Mouse (Mus musculus): ENCODE results near the gene Sirpa.

Gene Sirpa

DNA sequence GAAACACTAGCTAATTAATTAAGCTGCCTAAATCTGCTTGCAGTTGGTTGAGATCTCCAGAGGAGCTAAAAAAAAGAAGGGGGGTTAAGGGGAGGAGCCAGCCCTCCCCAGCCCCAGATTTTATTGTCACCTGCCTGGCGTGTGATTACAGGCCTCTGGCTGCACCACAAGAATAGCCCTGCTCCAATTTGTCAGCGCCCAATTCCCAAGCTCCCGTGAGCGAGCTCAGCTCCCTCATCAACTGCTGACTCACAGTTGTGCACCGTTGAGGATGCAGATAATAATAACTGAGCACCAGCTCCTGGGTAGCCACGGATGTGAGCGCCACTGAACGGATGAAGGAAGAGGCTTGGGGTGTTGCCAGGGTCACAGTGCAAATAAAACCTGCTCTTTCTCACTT is 13.6 kb downstream of the Sirpa start:
- DNase-seq (ENCODE audit: low spot score): no peak

DNA sequence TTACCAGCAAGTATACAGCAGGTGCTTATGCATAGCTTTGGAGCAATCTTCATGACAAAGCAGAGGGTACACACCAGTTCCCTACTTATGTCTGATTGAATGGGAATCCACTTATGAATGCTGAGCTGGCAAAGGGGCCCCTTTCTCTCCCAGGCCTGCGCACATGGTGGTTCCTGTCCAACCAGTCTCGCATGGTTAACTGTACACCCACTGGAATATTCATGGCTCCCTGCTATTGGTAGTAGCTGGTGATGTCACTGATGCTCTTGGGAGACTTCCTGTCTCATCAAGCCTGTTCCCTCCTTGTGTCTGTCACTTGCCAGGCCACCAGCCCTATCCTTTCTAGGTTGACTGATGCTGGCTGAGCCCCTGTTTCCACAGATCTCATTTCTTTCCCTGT is 14.3 kb downstream of the Sirpa start:
- DNase-seq (ENCODE audit: low spot score): no peak

DNA sequence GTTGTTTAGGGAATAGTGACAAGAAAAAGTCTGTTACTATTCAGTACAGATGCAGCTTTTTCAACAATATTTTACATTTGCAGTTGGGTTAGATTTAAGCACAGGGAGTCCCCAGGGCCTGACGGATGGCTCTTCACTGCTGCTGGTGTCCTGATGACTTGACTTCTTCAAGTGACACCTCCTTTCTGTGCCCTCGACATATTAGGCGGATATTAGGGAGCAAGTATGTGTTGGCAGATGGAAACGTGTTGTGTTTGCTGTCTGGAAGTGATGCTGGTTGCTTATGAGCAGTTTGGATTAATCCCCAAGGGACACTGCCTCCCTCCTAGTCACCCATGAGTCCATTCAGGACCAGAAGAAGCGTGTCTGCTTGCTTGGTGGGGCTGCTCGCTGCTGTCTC is 21.3 kb downstream of the Sirpa start:
- DNase-seq (ENCODE audit: low spot score): no peak

DNA sequence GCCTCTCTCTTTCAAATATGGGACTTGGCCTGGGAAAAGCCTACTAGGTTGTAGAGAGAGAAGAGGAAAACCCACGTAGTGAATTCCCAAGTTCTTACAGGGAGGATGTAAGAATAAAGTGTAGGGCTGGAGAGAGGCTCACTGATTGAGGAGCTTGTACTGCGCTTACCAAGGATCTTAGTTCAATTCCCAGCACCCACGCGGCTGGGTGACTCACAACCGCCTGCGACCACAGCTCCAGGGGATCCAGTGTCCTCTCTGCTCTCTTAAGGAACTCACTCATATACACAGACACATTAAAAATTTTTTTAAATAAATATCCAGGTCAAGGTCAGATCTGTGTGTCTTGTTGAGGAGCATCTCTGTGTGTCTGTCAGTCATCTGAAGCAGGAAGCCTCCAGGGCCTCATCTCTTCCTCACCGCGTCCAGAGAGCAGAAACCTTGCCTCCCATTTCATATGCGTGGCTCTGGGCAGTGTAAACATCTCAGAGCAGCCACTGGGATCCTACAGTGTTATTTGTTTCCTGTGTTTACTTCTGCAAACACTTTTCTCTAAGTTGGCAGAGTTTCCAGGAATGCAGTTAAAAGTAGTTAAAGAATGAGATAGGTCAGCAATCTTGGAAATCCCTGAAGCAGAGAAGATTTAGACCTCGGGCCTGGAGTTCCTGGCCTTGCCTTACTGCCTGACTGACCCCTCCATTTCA is 22.0 kb downstream of the Sirpa start:
- no peak for DNase-seq (ENCODE audit: low spot score)

- DNase-seq (ENCODE audit: low spot score): no peak
Observed at GRCm38 (mm10) chr2:129620148-129620547, 27.5 kb downstream of the Sirpa start.

DNA sequence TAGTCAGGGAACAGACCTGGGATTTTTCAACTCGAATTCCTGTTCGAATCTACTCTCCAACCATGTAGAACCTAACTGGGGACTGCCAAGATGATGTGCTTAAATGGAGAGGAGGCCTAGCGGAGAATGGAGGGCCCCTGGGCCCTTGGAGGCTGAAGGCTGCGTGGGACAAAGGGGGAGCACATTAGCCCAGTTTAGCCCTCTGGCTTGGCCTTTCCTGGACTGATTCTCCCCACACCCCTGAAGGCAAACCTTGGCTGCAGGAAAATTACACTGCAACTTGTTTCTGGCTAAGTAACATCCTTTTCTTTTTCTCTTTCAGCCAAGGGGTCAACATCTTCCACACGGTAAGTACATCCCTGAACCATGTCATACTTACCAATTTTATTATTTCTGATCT is 28.2 kb downstream of the Sirpa start:
- DNase-seq (ENCODE audit: low spot score): no peak

DNA sequence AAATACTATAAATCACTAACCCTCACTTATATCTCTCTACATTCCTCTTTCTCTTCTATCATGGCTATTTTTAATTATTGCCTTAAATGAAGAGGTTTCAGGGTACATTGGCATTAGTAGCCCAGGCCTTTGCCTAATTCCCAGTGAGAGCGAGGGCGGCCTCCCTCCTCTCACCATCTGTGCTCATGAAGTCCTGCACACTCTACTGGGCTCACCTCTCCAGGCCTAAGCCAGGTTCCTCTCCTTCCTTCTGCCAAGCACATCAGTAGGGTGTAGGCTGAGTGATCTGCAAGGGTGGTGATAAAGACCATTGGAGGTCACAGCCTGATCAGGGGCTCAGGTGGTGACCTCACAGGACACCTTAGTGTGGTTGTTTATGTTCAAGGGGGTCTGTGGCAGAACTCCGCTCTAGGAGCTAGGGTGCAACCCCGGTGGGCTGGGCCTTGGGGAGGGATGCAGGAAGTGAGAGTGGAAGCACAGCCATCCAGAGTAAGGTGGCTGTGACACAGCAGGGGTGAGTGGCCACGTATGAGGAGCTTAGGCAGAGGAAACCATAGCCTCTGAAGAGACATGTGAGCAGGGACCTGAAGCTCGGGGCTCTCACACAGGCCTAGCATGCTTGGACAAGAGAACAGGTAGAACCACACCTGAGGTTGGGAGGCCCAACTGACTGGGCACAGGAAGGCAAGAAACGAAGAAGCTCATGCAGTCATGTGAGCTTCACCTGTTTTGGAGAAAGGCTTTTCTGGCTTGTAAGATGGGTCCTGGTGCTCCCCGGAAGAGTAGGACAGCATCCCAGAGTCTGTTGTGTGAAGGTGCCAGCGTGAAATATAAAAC is 29.2 kb downstream of the Sirpa start:
- no peak for DNase-seq (ENCODE audit: low spot score)

- no peak for DNase-seq (ENCODE audit: low spot score)
Observed at GRCm38 (mm10) chr2:129622918-129623317, 30.3 kb downstream of the Sirpa start.

- no peak for DNase-seq (ENCODE audit: low spot score)
Observed at GRCm38 (mm10) chr2:129623771-129624170, 31.1 kb downstream of the Sirpa start.

GRCm38 (mm10) chr2:129624246-129624918 is 31.7 kb downstream of the Sirpa start:
- DNase-seq (ENCODE audit: low spot score): no peak

GRCm38 (mm10) chr2:129624956-129625355 is 32.3 kb downstream of the Sirpa start:
- DNase-seq (ENCODE audit: low spot score): no peak

GRCm38 (mm10) chr2:129625845-129626244 is 33.2 kb downstream of the Sirpa start:
- no peak for DNase-seq (ENCODE audit: low spot score)

DNA sequence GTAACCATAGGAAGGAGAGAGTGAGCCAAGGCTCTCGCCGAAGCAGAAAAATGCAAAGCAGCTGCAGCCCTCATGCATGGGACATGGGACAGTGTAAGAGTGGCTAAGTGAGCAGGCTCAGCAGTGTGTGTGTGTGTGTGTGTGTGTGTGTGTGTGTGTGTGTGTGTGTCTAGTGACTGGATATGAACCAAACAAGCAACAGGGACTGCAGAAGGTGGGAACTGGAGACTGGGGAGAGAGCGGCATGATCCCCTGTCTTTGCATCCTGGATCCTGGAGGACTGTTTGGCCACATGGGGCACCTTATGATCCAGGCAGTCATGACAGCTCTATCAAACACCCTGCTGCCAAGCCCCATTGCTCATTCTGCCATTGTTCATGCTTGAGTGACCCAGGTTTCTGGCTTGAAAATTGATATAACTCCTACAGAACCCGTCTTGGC is 34.0 kb downstream of the Sirpa start:
- no peak for DNase-seq (ENCODE audit: low spot score)

- no peak for DNase-seq (ENCODE audit: low spot score)
Observed at GRCm38 (mm10) chr2:129627133-129627532, 34.5 kb downstream of the Sirpa start.

DNA sequence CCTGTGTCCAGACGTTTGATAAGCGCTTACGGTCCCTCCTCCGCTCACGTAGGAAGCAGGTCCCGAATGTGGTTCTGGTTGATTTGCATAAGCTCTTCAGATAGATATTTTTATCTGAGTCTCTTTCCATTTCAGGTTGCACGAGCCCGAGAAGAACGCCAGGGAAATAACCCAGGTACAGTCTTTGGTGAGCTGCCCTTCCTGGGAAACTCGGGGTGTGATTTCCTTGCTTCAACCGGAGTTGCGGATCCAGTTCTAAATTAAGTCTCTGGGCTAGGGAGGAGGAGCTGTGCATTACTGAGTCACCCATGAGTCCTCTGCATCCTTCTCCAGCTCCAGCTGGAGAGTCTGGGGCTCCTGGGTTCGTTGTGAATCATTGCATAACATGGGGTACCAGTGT is 35.2 kb downstream of the Sirpa start:
- DNase-seq (ENCODE audit: low spot score): no peak

DNA sequence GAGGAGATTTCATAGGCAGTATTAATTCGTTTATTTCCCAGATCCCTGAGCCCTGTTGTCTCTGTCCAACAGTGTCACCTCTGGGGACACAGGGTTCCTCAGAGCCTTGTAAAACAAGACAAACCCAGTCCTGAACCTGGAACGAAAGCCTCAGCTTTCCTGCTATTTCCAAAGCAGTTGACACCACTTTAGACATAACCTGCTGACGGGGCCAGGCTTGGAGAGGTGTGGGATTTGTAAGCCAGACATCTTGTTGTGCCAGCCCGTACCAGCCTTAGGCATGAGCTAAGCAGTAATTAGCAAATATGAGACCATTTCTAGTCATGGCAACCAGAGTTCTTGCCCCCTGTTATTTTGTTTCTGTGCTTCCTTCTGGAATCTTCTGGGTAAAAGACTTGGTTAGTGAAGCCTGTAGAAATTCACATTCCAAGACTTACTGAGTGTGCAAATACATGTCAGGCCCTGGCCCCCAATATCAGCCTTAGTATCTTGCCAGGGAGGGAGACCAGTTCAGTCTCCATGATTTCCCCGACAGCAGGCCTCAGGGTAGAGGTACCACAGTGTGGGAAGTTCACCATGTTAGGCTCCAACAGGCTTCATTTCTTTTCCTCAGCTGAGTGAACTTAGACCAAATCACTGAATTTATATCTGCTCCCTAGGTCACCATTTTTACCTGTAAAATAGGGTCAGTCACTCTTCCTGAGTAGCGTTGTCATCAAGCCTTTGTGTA is 36.0 kb downstream of the Sirpa start:
- no peak for DNase-seq (ENCODE audit: low spot score)

- no peak for DNase-seq (ENCODE audit: low spot score)
Observed at GRCm38 (mm10) chr2:129629786-129630531, 37.3 kb downstream of the Sirpa start.

DNA sequence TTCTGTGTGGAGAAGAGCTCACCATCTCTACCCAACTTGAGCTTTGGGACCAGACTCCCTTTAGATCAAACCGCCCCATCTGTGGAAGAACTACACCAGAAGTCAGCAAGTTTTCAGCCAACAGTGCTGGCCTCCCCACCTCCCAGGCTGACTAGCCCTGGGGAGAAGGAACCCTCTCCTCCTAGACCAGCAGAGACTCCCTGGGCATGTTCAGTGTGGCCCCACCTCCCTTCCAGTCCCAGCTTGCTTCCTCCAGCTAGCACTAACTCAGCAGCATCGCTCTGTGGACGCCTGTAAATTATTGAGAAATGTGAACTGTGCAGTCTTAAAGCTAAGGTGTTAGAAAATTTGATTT is 37.9 kb downstream of the Sirpa start:
- no peak for DNase-seq (ENCODE audit: low spot score)

GRCm38 (mm10) chr2:129630978-129631660 is 38.5 kb downstream of the Sirpa start:
- no peak for DNase-seq (ENCODE audit: low spot score)

GRCm38 (mm10) chr2:129632324-129632723 is 39.7 kb downstream of the Sirpa start:
- DNase-seq (ENCODE audit: low spot score): no peak
